Mouse (Mus musculus): ENCODE measurements around the gene Hmmr.

DNA sequence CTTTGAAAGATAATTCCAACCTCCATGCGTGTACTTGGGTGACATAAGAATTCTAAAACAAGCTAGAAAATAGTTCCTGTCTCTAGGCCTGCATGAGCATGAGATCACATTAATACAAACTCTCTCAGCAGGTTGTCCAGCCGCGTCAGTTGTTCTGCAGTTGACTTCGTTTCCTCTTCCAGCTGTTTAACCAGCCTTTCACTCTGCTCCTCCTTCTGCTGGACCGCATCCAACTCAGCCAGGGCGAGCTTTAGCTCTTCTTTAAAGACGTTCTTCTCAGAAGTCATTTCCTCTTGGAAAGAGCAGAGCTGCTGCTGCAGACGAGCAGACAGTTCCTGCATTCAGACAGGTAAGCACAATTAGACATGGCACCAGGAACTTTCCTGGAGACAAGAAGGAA is 19.4 kb downstream of the Hmmr start:
- TF ChIP-seq CTCF (IDR thresholded peaks at IDR 0.05) = no peak
- TF ChIP-seq EP300 (IDR thresholded peaks at IDR 0.05) = no peak
